16 mouse cellular contexts compared by ENCODE assay signal in genomic region chr17:12845862-12846261, GRCm38 (mm10). TPM values are rescaled to one million over a fixed set of nuclear protein-coding genes. Genes with fewer than 3 reads are reported as not detected.
DNase-seq lines count a peak whose midpoint lies in the region; ATAC-seq and TF ChIP-seq lines count a peak whose summit lies in the region.
"Had no signal": no experiment of that assay in that cellular context is flagged by ENCODE, and none has a peak within 500 bp of the region (broad histone marks: within the 10 kb centered on the region; RNA-seq: fewer than 3 reads in every experiment).

No protein-coding gene starts in this region.

- no peak overlapping the region for H3K4me2 ChIP-seq in intestine, embryonic 15.5 days (replicated peaks)
- no peak overlapping the region for H3K4me2 ChIP-seq in intestine, embryonic 16.5 days (ENCODE audit: low read depth, low read length)
- H3K4me2 ChIP-seq in lung, embryonic 15.5 days: no peak overlapping the region
- H3K4me2 ChIP-seq in embryonic facial prominence, embryonic 13.5 days: no peak overlapping the region
- H3K4me2 ChIP-seq in myocyte (ENCODE audit: low read depth): peak overlapping the region; percentile 35
- H3K4me2 ChIP-seq: hindbrain, embryonic 15.5 days; liver, embryonic 11.5 days; neural tube, embryonic 13.5 days had no signal

- ATAC-seq in intestine, embryonic 15.5 days: peak; percentile 45; the same call in 1 of the 2 replicates
- no peak for ATAC-seq in intestine, embryonic 16.5 days
- ATAC-seq in lung, embryonic 15.5 days (ENCODE audit: borderline replicate concordance, extremely low read depth, low FRiP score, low TSS enrichment): peak; percentile 42; the same call in 1 of the 2 replicates
- no peak for ATAC-seq in embryonic facial prominence, embryonic 13.5 days (ENCODE audit: insufficient number of reproducible peaks, insufficient read depth, low FRiP score, low TSS enrichment, low read depth)

- H3K36me3 ChIP-seq in intestine, embryonic 15.5 days: no peaks in the 10 kb centered on the region
- H3K36me3 ChIP-seq in intestine, embryonic 16.5 days (ENCODE audit: control insufficient read depth, insufficient read depth, low read length): no peaks in the 10 kb centered on the region
- no peaks in the 10 kb centered on the region for H3K36me3 ChIP-seq in lung, embryonic 15.5 days
- H3K36me3 ChIP-seq in embryonic facial prominence, embryonic 13.5 days: no peaks in the 10 kb centered on the region
- no peaks in the 10 kb centered on the region for H3K36me3 ChIP-seq in myocyte (ENCODE audit: control insufficient read depth, insufficient read depth)
- H3K36me3 ChIP-seq: hindbrain, embryonic 15.5 days; neural tube, embryonic 13.5 days had no signal

- no peak overlapping the region for H3K9ac ChIP-seq in intestine, embryonic 15.5 days
- no peak overlapping the region for H3K9ac ChIP-seq in intestine, embryonic 16.5 days (ENCODE audit: low read depth, low read length)
- H3K9ac ChIP-seq in lung, embryonic 15.5 days: no peak overlapping the region
- H3K9ac ChIP-seq in embryonic facial prominence, embryonic 13.5 days: no peak overlapping the region
- H3K9ac ChIP-seq: hindbrain, embryonic 15.5 days; neural tube, embryonic 13.5 days had no signal

- no peaks in the 10 kb centered on the region for H3K27me3 ChIP-seq in intestine, embryonic 15.5 days (replicated peaks)
- no peaks in the 10 kb centered on the region for H3K27me3 ChIP-seq in intestine, embryonic 16.5 days (replicated peaks; ENCODE audit: control insufficient read depth, insufficient read depth, low read length)
- no peaks in the 10 kb centered on the region for H3K27me3 ChIP-seq in lung, embryonic 15.5 days
- no peaks in the 10 kb centered on the region for H3K27me3 ChIP-seq in embryonic facial prominence, embryonic 13.5 days
- no peaks in the 10 kb centered on the region for H3K27me3 ChIP-seq in myocyte (ENCODE audit: control insufficient read depth, insufficient read depth, insufficient read length)
- H3K27me3 ChIP-seq: CH12.LX; hindbrain, embryonic 15.5 days; neural tube, embryonic 13.5 days had no signal

- H3K4me1 ChIP-seq in intestine, embryonic 15.5 days (replicated peaks): peaks cover 7% of the 10 kb centered on the region; the same call in 1 of the 2 replicates
- H3K4me1 ChIP-seq in intestine, embryonic 16.5 days (ENCODE audit: control insufficient read depth, insufficient read depth, low read length): peaks cover 2% of the 10 kb centered on the region; the same call in 1 of the 2 replicates
- H3K4me1 ChIP-seq in lung, embryonic 15.5 days: peaks cover 12% of the 10 kb centered on the region
- peaks cover 26% of the 10 kb centered on the region for H3K4me1 ChIP-seq in embryonic facial prominence, embryonic 13.5 days
- H3K4me1 ChIP-seq: hindbrain, embryonic 15.5 days; neural tube, embryonic 13.5 days had no signal

- no peaks in the 10 kb centered on the region for H3K9me3 ChIP-seq in intestine, embryonic 15.5 days
- H3K9me3 ChIP-seq in intestine, embryonic 16.5 days (ENCODE audit: control insufficient read depth, low read length): no peaks in the 10 kb centered on the region
- H3K9me3 ChIP-seq in lung, embryonic 15.5 days: no peaks in the 10 kb centered on the region
- H3K9me3 ChIP-seq in embryonic facial prominence, embryonic 13.5 days: no peaks in the 10 kb centered on the region
- H3K9me3 ChIP-seq: hindbrain, embryonic 15.5 days; neural tube, embryonic 13.5 days had no signal

- WGBS in intestine, embryonic 15.5 days: 24% methylated on average over 5 of the region's 5 CpGs
- 28% methylated on average over 5 of the region's 5 CpGs for WGBS in intestine, embryonic 16.5 days
- WGBS in lung, embryonic 15.5 days: 18% methylated on average over 5 of the region's 5 CpGs
- 19% methylated on average over 5 of the region's 5 CpGs for WGBS in embryonic facial prominence, embryonic 13.5 days

- no peak overlapping the region for H3K27ac ChIP-seq in intestine, embryonic 15.5 days
- H3K27ac ChIP-seq in intestine, embryonic 16.5 days (ENCODE audit: low read length): no peak overlapping the region
- H3K27ac ChIP-seq in lung, embryonic 15.5 days: no peak overlapping the region
- H3K27ac ChIP-seq in embryonic facial prominence, embryonic 13.5 days: peak overlapping the region; percentile 77
- H3K27ac ChIP-seq: hindbrain, embryonic 15.5 days; neural tube, embryonic 13.5 days had no signal

- DNase-seq in lung, adult 18-20 months: no peak
- no peak for DNase-seq in cerebellum, postnatal 14 days
- DNase-seq: adrenal gland, adult 2 months; midbrain, embryonic 14.5 days; thymus, postnatal 14 days had no signal

- no peak overlapping the region for H3ac ChIP-seq in myocyte (ENCODE audit: control insufficient read depth, insufficient read length)

- H3K79me2 ChIP-seq in myocyte (ENCODE audit: control insufficient read depth, insufficient read depth): no peaks in the 10 kb centered on the region

- TF ChIP-seq POLR2A in myocyte (IDR thresholded peaks at IDR 0.05; ENCODE audit: insufficient read length, low read depth): no peak

- no peak overlapping the region for H3K4me3 ChIP-seq in intestine, embryonic 15.5 days (replicated peaks)
- no peak overlapping the region for H3K4me3 ChIP-seq in intestine, embryonic 16.5 days (ENCODE audit: low read length)
- H3K4me3 ChIP-seq in lung, embryonic 15.5 days: no peak overlapping the region
- no peak overlapping the region for H3K4me3 ChIP-seq in embryonic facial prominence, embryonic 13.5 days
- H3K4me3 ChIP-seq in myocyte: no peak overlapping the region
- H3K4me3 ChIP-seq: erythroblast, embryonic 14.5 days; hindbrain, embryonic 15.5 days; neural tube, embryonic 13.5 days had no signal

TF ChIP-seq in myocyte, 11 proteins besides CTCF, POLR2A, EP300 and RAD21:
- TF ChIP-seq POLR2AphosphoS2 (IDR thresholded peaks at IDR 0.05; ENCODE audit: insufficient read length, low read depth) (no peak), MYOG (IDR thresholded peaks at IDR 0.05; ENCODE audit: control insufficient read depth in 1 of 3, insufficient read depth in 1 of 3, insufficient read length in 2 of 3, low read depth in 2 of 3) (peak in 2 of 3 experiments; percentile 13 to 52), MYOD1 (IDR thresholded peaks at IDR 0.05; ENCODE audit: control insufficient read depth in 1 of 3, insufficient read length in 2 of 3, low read depth in 2 of 3) (peak in 2 of 3 experiments; percentile 41 to 57), TCF3 (IDR thresholded peaks at IDR 0.05; ENCODE audit: insufficient read length, low read depth) (peak; percentile 19), E2F4 (IDR thresholded peaks at IDR 0.05; ENCODE audit: insufficient read depth) (no peak)

RNA-seq across cellular contexts. Expression of gene Mas1, which starts 22.1 kb away (rescaled TPM):
- polyA plus RNA-seq in intestine, embryonic 15.5 days (2015; fragmentation: Nextera tagmentation; extraction: Ambion mirVana): 0.38 and 0.40 TPM in 2 replicates
- polyA plus RNA-seq in intestine, embryonic 16.5 days (2015; fragmentation: Nextera tagmentation; extraction: Ambion mirVana): 0.28 and 0.78 TPM in 2 replicates
- 0.15 and 0.69 TPM in 2 replicates for polyA plus RNA-seq in lung, embryonic 15.5 days (2015; fragmentation: Nextera tagmentation; extraction: Ambion mirVana)
- polyA plus RNA-seq in embryonic facial prominence, embryonic 13.5 days (2015; fragmentation: Nextera tagmentation; extraction: Ambion mirVana): 1.2 and 2.1 TPM in 2 replicates
- 0.10 TPM for polyA plus RNA-seq in myocyte (2012; fragmentation: generic; extraction: Trizol)
- polyA plus RNA-seq: adrenal gland, adult 2 months; erythroblast, embryonic 14.5 days; hindbrain, embryonic 15.5 days had no signal

RNA-seq across cellular contexts. Expression of gene Mrgprh, which starts 30.0 kb away (rescaled TPM):
- polyA plus RNA-seq in intestine, embryonic 15.5 days (2015; fragmentation: Nextera tagmentation; extraction: Ambion mirVana): not detected in 2 replicates
- polyA plus RNA-seq in intestine, embryonic 16.5 days (2015; fragmentation: Nextera tagmentation; extraction: Ambion mirVana): not detected in 2 replicates
- not detected in 2 replicates for polyA plus RNA-seq in lung, embryonic 15.5 days (2015; fragmentation: Nextera tagmentation; extraction: Ambion mirVana)
- not detected in 2 replicates for polyA plus RNA-seq in embryonic facial prominence, embryonic 13.5 days (2015; fragmentation: Nextera tagmentation; extraction: Ambion mirVana)
- polyA plus RNA-seq in myocyte (2012; fragmentation: generic; extraction: Trizol): not detected
- polyA plus RNA-seq: adrenal gland, adult 2 months; erythroblast, embryonic 14.5 days; heart, embryonic 16.5 days; hindbrain, embryonic 15.5 days; liver, embryonic 11.5 days; midbrain, embryonic 14.5 days; neural tube, embryonic 13.5 days had no signal

Comparison
In these comparisons a context has a peak if more than half of its experiments do, and no peak if none do; other contexts are left out.
1. ATAC-seq: peak in intestine, embryonic 15.5 days (single experiment) and lung, embryonic 15.5 days (single experiment); none in intestine, embryonic 16.5 days (single experiment) and embryonic facial prominence, embryonic 13.5 days (single experiment).